Mouse (Mus musculus): ENCODE measurements around the gene Tnfrsf11a. TPM values are rescaled to one million over a fixed set of nuclear protein-coding genes. Genes with fewer than 3 reads are reported as not detected.

Gene Tnfrsf11a
- 1 to 10 TPM; 2.4 to 2.5 TPM for total RNA-seq (2021)
- long read RNA-seq, experiment 1, full-length matches to known transcripts: 1 of 4 reads
- long read RNA-seq, experiment 1, partial matches to known transcripts: 0 of 4 reads
- long read RNA-seq, experiment 1, other reads (novel, unspliced or antisense): 3 of 4 reads
- long read RNA-seq, experiment 2, full-length matches to known transcripts: 3 of 6 reads
- long read RNA-seq, experiment 2, partial matches to known transcripts: 0 of 6 reads
- long read RNA-seq, experiment 2, other reads (novel, unspliced or antisense): 3 of 6 reads

GRCm38 (mm10) chr1:105780457-105781364, at the start of gene Tnfrsf11a:
Gene Tnfrsf11a, plus strand, starts transcription at chr1:105780718.
- TF ChIP-seq CTCF (conservative IDR thresholded peaks at IDR 0.05): peak; percentile 68
- DNase-seq (ENCODE audit: low spot score in 2 of 2): peak; percentile 32 to 54
- Histone ChIP-seq H3K27ac (peak within 1 kb of the TSS; percentile 59; the same call in 1 of the 2 replicates), H3K4me3 (peak within 1 kb of the TSS; percentile 64)

- Histone ChIP-seq H3K27ac (no peak overlapping the region), H3K4me3 (no peak overlapping the region)
- no peak for DNase-seq (ENCODE audit: low spot score in 2 of 2)
- TF ChIP-seq CTCF (conservative IDR thresholded peaks at IDR 0.05): peak; percentile 66
Measured at GRCm38 (mm10) chr1:105735318-105735717, 45.2 kb upstream of the Tnfrsf11a start.

- no peak overlapping the region for H3K27ac ChIP-seq
- no peak overlapping the region for H3K4me3 ChIP-seq
- no peak for TF ChIP-seq CTCF (conservative IDR thresholded peaks at IDR 0.05)
- no peak for DNase-seq (ENCODE audit: low spot score in 2 of 2)
Measured at GRCm38 (mm10) chr1:105738334-105738733, 42.2 kb upstream of the Tnfrsf11a start.

GRCm38 (mm10) chr1:105739493-105739892, 41.0 kb upstream of the Tnfrsf11a start:
- DNase-seq (ENCODE audit: low spot score in 2 of 2): no peak
- H3K4me3 ChIP-seq: no peak overlapping the region
- no peak for TF ChIP-seq CTCF (conservative IDR thresholded peaks at IDR 0.05)
- no peak overlapping the region for H3K27ac ChIP-seq

GRCm38 (mm10) chr1:105742481-105742880, 38.0 kb upstream of the Tnfrsf11a start:
- DNase-seq (ENCODE audit: low spot score in 2 of 2): peak in 1 of 2 experiments; percentile 26
- no peak overlapping the region for H3K4me3 ChIP-seq
- H3K27ac ChIP-seq: no peak overlapping the region
- TF ChIP-seq CTCF (conservative IDR thresholded peaks at IDR 0.05): no peak

- no peak for DNase-seq (ENCODE audit: low spot score in 2 of 2)
- Histone ChIP-seq H3K4me3 (no peak overlapping the region), H3K27ac (no peak overlapping the region)
- no peak for TF ChIP-seq CTCF (conservative IDR thresholded peaks at IDR 0.05)
Measured at GRCm38 (mm10) chr1:105746444-105746843, 34.1 kb upstream of the Tnfrsf11a start.

- DNase-seq (ENCODE audit: low spot score in 2 of 2): no peak
- no peak for TF ChIP-seq CTCF (conservative IDR thresholded peaks at IDR 0.05)
- Histone ChIP-seq H3K4me3 (no peak overlapping the region), H3K27ac (no peak overlapping the region)
Measured at GRCm38 (mm10) chr1:105746858-105747596, 33.5 kb upstream of the Tnfrsf11a start.

- no peak for TF ChIP-seq CTCF (conservative IDR thresholded peaks at IDR 0.05)
- no peak overlapping the region for H3K4me3 ChIP-seq
- DNase-seq (ENCODE audit: low spot score in 2 of 2): no peak
- H3K27ac ChIP-seq: no peak overlapping the region
Measured at GRCm38 (mm10) chr1:105748091-105748799, 32.3 kb upstream of the Tnfrsf11a start.

GRCm38 (mm10) chr1:105752196-105752595, 28.3 kb upstream of the Tnfrsf11a start:
- DNase-seq (ENCODE audit: low spot score in 2 of 2): no peak
- no peak overlapping the region for H3K4me3 ChIP-seq
- TF ChIP-seq CTCF (conservative IDR thresholded peaks at IDR 0.05): no peak
- H3K27ac ChIP-seq: no peak overlapping the region

- Histone ChIP-seq H3K4me3 (no peak overlapping the region), H3K27ac (no peak overlapping the region)
- TF ChIP-seq CTCF (conservative IDR thresholded peaks at IDR 0.05): no peak
- DNase-seq (ENCODE audit: low spot score in 2 of 2): no peak
Measured at GRCm38 (mm10) chr1:105752944-105753343, 27.6 kb upstream of the Tnfrsf11a start.

- no peak for TF ChIP-seq CTCF (conservative IDR thresholded peaks at IDR 0.05)
- Histone ChIP-seq H3K4me3 (no peak overlapping the region), H3K27ac (no peak overlapping the region)
- DNase-seq (ENCODE audit: low spot score in 2 of 2): no peak
Measured at GRCm38 (mm10) chr1:105758798-105759197, 21.7 kb upstream of the Tnfrsf11a start.

GRCm38 (mm10) chr1:105759422-105760165, 20.9 kb upstream of the Tnfrsf11a start:
- no peak for DNase-seq (ENCODE audit: low spot score in 2 of 2)
- Histone ChIP-seq H3K4me3 (no peak overlapping the region), H3K27ac (no peak overlapping the region)
- no peak for TF ChIP-seq CTCF (conservative IDR thresholded peaks at IDR 0.05)

Measured in layer of hippocampus, adult 2 months (tissue).